Mouse (Mus musculus): ENCODE results near the gene Hoxc4. TPM values are rescaled to one million over a fixed set of nuclear protein-coding genes. Genes with fewer than 3 reads are reported as not detected.

The Hoxc4 gene
- polyA plus RNA-seq, 1 experiment from 2014 or later, result 19.0 TPM

DNA sequence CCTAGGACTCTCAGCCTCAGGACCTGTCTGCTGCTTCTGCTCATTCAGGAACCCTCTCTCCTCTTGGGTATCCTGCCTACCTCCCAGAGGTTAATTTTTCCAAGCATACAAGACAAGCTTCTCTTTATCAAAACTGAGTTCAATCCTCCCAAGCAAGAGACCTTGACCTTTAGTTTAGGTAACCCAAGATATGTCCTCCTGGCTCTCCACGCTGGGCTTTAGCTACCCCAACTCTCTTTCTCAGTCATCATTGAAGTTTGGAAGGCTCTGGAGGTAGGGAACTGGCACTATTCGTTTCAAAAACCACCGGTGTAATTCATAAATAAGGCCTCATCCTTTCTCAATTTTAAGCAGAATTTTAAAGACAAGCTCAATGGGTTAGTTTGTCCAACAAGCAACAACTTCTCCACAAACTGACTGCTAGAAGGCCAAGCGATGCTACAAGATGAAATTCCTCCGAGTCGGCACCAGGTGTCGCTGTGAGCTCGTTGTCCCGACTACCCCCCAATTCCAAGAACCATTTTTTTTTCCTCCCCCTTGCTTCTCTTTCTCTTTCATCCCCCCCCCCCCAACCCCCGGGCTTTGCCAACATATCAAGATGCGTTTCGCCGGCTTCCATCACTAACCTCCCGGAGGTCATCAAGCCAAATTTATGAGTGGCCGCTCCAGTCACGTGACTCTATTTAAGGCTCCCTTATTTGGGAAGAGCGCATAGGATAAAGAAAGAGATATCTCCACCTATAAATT, 5.3 kb upstream of the Hoxc4 start:
- H3K4me2 ChIP-seq (ENCODE audit: low read depth, low read length), result peak overlapping the region; percentile 83
- peak overlapping the region; percentile 87 for H3K27ac ChIP-seq (ENCODE audit: low read depth, low read length)
- H3K9ac ChIP-seq (replicated peaks; ENCODE audit: low read depth, low read length), result peak overlapping the region; percentile 44; the same call in 1 of the 2 replicates
- no peaks in the 10 kb centered on the region for H3K27me3 ChIP-seq (ENCODE audit: control insufficient read depth, insufficient read depth, low read length)
- ATAC-seq (ENCODE audit: low read depth), result no peak
- H3K4me3 ChIP-seq (ENCODE audit: low read depth, low read length), result peak overlapping the region; percentile 30; the same call in 1 of the 2 replicates
- WGBS, result 5% methylated on average over 17 of the region's 17 CpGs
- peaks cover 89% of the 10 kb centered on the region for H3K4me1 ChIP-seq (ENCODE audit: control insufficient read depth, insufficient read depth, low read length)
- H3K9me3 ChIP-seq (ENCODE audit: control insufficient read depth, low read length), result no peaks in the 10 kb centered on the region
- peaks cover 4% of the 10 kb centered on the region; the same call in 1 of the 2 replicates for H3K36me3 ChIP-seq (ENCODE audit: control insufficient read depth, insufficient read depth, low read length)

DNA sequence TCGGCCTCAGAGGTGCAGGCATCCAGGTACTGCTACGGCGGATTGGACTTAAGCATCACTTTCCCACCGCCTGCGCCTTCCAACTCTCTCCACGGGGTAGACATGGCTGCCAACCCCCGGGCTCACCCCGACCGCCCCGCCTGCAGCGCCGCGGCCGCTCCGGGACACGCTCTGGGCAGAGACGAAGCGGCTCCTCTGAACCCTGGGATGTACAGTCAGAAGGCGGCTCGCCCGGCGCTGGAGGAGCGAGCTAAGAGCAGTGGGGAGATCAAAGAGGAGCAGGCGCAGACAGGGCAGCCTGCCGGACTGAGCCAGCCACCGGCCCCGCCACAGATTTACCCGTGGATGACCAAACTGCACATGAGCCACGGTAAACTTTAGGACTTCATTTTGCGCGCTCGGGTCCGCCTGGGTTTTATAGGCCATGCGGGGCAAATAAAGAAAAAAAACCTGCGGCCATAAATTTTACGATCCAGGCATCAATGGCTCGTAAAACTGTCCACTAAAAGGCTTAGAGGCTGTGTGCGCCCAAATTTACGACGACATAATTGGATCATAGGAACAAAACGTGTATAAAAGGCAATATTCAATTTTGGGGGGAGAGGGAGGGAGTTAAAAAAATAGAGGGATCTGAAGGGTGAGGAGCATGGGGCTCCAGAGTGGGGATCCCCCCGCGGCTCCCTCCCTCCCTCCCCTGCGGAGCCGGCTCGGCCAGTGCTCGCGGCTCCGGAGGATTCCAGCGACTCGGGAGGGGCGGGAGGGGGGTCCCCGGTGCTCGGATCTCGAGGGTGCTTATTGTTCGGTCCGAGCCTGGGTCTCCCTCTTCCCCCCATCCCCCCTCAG, 4.3 kb upstream of the Hoxc4 start:
- peak; percentile 71 for ATAC-seq (ENCODE audit: low read depth)
- H3K27ac ChIP-seq (ENCODE audit: low read depth, low read length), result peak overlapping the region; percentile 87

DNA sequence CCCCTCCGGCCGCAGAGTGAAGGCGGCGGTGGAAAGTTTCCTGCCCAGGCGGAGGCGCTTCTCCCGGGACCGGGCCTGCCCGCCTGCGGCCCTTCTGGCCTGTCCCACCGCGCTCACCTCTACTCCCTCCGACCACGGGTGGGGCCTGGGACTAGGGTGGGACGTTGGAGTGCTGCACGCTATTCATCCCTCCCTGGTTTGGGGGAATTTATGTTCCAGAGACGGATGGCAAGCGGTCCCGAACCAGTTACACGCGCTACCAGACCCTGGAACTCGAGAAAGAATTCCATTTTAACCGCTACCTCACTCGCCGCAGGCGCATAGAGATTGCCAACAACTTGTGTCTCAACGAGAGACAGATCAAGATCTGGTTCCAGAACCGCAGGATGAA, 3.7 kb upstream of the Hoxc4 start:
- WGBS, result 1% methylated on average over 25 of the region's 28 CpGs
- peak overlapping the region; percentile 30 for H3K4me3 ChIP-seq (ENCODE audit: low read depth, low read length)
- peaks cover 89% of the 10 kb centered on the region for H3K4me1 ChIP-seq (ENCODE audit: control insufficient read depth, insufficient read depth, low read length)
- H3K9ac ChIP-seq (replicated peaks; ENCODE audit: low read depth, low read length), result peak overlapping the region; percentile 43
- ATAC-seq (ENCODE audit: low read depth), result peak; percentile 31
- H3K27ac ChIP-seq (ENCODE audit: low read depth, low read length), result peak overlapping the region; percentile 87
- peak overlapping the region; percentile 83 for H3K4me2 ChIP-seq (ENCODE audit: low read depth, low read length)
- H3K27me3 ChIP-seq (ENCODE audit: control insufficient read depth, insufficient read depth, low read length), result no peaks in the 10 kb centered on the region
- peaks cover 4% of the 10 kb centered on the region; the same call in 1 of the 2 replicates for H3K36me3 ChIP-seq (ENCODE audit: control insufficient read depth, insufficient read depth, low read length)
- no peaks in the 10 kb centered on the region for H3K9me3 ChIP-seq (ENCODE audit: control insufficient read depth, low read length)

More for the DNA sequence above, 4.3 kb upstream of the Hoxc4 start:
- peak overlapping the region; percentile 83 for H3K4me2 ChIP-seq (ENCODE audit: low read depth, low read length)
- peaks cover 89% of the 10 kb centered on the region for H3K4me1 ChIP-seq (ENCODE audit: control insufficient read depth, insufficient read depth, low read length)
- peak overlapping the region; percentile 44 for H3K9ac ChIP-seq (replicated peaks; ENCODE audit: low read depth, low read length)
- under 1% methylated on average over 50 of the region's 57 CpGs for WGBS
- peak overlapping the region; percentile 30 for H3K4me3 ChIP-seq (ENCODE audit: low read depth, low read length)
- H3K36me3 ChIP-seq (ENCODE audit: control insufficient read depth, insufficient read depth, low read length), result peaks cover 4% of the 10 kb centered on the region; the same call in 1 of the 2 replicates
- H3K9me3 ChIP-seq (ENCODE audit: control insufficient read depth, low read length), result no peaks in the 10 kb centered on the region
- H3K27me3 ChIP-seq (ENCODE audit: control insufficient read depth, insufficient read depth, low read length), result no peaks in the 10 kb centered on the region

DNA sequence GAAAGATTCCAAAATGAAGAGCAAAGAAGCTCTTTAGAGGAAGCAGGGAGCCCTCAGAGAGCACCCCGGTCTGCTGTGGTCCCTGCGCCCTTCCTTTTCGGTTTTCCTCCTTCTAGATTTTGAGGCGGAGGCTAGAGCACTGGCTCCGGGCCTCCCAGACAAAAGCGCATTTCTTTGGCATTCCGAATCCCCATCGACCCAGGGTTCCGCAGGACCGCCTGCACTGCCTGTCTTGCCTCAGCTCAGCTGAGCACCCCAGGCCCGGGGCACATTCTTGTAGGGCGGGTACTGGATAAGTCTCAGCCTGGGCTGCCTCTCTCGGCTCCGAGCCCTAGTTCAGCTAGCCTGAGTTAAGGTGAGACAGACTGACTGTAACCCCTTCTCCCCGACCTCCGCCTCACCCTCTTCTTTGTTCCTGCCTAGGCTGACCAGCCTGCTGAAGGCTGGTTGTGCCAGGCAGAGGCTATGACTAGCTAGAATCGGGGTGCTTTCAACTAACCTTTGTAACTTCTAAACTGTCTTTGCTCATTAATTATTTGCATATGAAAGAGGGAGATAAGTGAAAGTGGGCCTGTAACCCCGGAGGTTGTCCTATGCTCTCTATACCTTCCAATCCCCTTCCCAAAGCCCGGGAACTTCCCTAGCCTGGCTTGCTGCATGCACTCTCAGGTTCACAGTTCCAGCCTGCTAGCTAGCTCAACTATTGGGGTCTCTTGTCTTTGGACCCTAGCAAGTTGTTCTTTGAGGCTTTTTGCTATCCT, 3.1 kb upstream of the Hoxc4 start:
- Histone ChIP-seq H3K27me3 (ENCODE audit: control insufficient read depth, insufficient read depth, low read length) (no peaks in the 10 kb centered on the region), H3K27ac (ENCODE audit: low read depth, low read length) (peak overlapping the region; percentile 87), H3K4me3 (ENCODE audit: low read depth, low read length) (peak overlapping the region; percentile 30), H3K4me1 (ENCODE audit: control insufficient read depth, insufficient read depth, low read length) (peaks cover 90% of the 10 kb centered on the region), H3K9ac (replicated peaks; ENCODE audit: low read depth, low read length) (peak overlapping the region; percentile 43), H3K4me2 (ENCODE audit: low read depth, low read length) (peak overlapping the region; percentile 83), H3K36me3 (ENCODE audit: control insufficient read depth, insufficient read depth, low read length) (peaks cover 4% of the 10 kb centered on the region; the same call in 1 of the 2 replicates), H3K9me3 (ENCODE audit: control insufficient read depth, low read length) (no peaks in the 10 kb centered on the region)
- WGBS, result 11% methylated on average over 19 of the region's 19 CpGs
- no peak for ATAC-seq (ENCODE audit: low read depth)

DNA sequence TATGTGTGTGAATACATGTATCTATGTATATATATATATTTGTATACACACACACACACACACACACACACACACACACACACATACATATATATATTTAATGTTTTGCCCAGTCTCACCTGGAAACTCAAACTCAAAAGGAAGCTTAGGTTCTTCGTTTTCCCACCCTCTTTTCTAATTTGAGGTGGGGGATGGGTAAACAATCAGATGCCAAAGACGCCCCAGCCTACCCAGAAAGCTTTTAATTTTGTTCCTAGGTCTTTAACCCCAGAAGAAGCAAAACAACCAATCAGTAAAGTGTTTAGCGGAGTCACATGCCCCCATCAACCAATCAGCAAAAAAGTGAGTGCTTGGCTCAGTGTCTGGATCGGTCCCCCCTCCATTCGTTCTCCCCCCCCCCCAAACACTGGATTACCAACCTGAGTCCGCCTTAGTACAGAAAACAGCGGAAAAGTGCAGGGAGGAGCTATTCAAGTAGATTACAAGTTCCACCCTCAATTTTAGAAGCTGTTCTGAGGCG, 2.2 kb downstream of the Hoxc4 start:
- H3K4me3 ChIP-seq (ENCODE audit: low read depth, low read length), result no peak overlapping the region
- H3K27ac ChIP-seq (ENCODE audit: low read depth, low read length), result no peak overlapping the region
- 6% methylated on average over 8 of the region's 8 CpGs for WGBS
- no peak for ATAC-seq (ENCODE audit: low read depth)
- H3K27me3 ChIP-seq (ENCODE audit: control insufficient read depth, insufficient read depth, low read length), result no peaks in the 10 kb centered on the region
- H3K9ac ChIP-seq (replicated peaks; ENCODE audit: low read depth, low read length), result no peak overlapping the region
- H3K9me3 ChIP-seq (ENCODE audit: control insufficient read depth, low read length), result no peaks in the 10 kb centered on the region
- H3K4me1 ChIP-seq (ENCODE audit: control insufficient read depth, insufficient read depth, low read length), result peaks cover 61% of the 10 kb centered on the region
- H3K36me3 ChIP-seq (ENCODE audit: control insufficient read depth, insufficient read depth, low read length), result no peaks in the 10 kb centered on the region; the same call in 1 of the 2 replicates
- peak overlapping the region; percentile 23; the same call in 1 of the 2 replicates for H3K4me2 ChIP-seq (ENCODE audit: low read depth, low read length)

DNA sequence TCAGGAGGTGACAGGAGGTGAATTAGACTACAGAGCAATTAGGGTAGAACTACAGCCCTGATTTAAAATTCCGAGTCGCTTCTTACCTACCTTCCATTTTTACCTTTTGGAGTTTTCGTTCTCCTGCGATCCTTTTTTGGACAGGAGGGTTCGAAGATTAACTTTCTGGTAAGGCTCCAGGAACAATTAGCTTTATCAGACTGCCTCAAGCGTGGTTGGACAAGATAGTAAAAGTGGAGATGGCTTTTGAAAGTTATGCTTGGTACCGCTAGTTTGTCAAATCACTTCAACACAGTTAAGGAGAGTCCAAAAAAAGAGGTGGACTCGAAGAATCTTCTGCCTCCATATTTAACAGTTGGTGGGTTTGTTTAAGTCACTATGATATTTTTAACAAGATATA, 2.8 kb downstream of the Hoxc4 start:
- Histone ChIP-seq H3K36me3 (ENCODE audit: control insufficient read depth, insufficient read depth, low read length) (no peaks in the 10 kb centered on the region; the same call in 1 of the 2 replicates), H3K4me1 (ENCODE audit: control insufficient read depth, insufficient read depth, low read length) (peaks cover 64% of the 10 kb centered on the region), H3K9me3 (ENCODE audit: control insufficient read depth, low read length) (no peaks in the 10 kb centered on the region), H3K9ac (replicated peaks; ENCODE audit: low read depth, low read length) (no peak overlapping the region), H3K27ac (ENCODE audit: low read depth, low read length) (no peak overlapping the region), H3K27me3 (ENCODE audit: control insufficient read depth, insufficient read depth, low read length) (no peaks in the 10 kb centered on the region), H3K4me2 (ENCODE audit: low read depth, low read length) (peak overlapping the region; percentile 23; the same call in 1 of the 2 replicates), H3K4me3 (ENCODE audit: low read depth, low read length) (no peak overlapping the region)
- WGBS, result 15% methylated on average over 8 of the region's 8 CpGs
- no peak for ATAC-seq (ENCODE audit: low read depth)

DNA sequence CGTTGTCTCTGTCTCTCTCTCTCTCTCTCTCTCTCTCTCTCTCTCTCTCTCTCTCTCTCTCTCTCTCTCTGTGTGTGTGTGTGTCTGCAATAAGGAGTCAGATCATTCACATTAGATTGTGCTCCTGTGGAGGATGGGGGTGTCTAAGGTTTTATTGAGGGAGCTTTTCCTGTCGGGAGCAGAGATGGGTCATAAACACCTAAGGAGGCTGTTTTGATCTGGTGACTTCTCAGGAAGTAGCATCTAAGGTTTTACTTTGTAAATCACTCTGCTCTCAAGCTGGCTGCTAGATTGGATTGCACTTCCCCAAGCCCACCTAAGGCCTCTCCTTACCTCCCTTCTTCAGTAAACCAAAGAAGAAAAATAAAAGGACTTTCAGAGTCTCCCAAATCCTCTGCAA, 5.4 kb downstream of the Hoxc4 start:
- H3K4me2 ChIP-seq (ENCODE audit: low read depth, low read length), result 0 out of 2 replicates have a peak overlapping the region, but pooled peaks have one; percentile 12

More for the DNA sequence above, 5.4 kb downstream of the Hoxc4 start:
- Histone ChIP-seq H3K9me3 (ENCODE audit: control insufficient read depth, low read length) (no peaks in the 10 kb centered on the region), H3K27ac (ENCODE audit: low read depth, low read length) (no peak overlapping the region), H3K27me3 (ENCODE audit: control insufficient read depth, insufficient read depth, low read length) (no peaks in the 10 kb centered on the region), H3K4me1 (ENCODE audit: control insufficient read depth, insufficient read depth, low read length) (peaks cover 58% of the 10 kb centered on the region), H3K36me3 (ENCODE audit: control insufficient read depth, insufficient read depth, low read length) (no peaks in the 10 kb centered on the region), H3K4me3 (ENCODE audit: low read depth, low read length) (no peak overlapping the region), H3K9ac (replicated peaks; ENCODE audit: low read depth, low read length) (no peak overlapping the region)
- WGBS, result 5% methylated on average over 2 of the region's 2 CpGs
- no peak for ATAC-seq (ENCODE audit: low read depth)

Data from neural tube, embryonic 14.5 days (tissue).